Mouse (Mus musculus) cerebellum, postnatal 10 days (tissue): ENCODE results near the gene Tmed9.
A peak's percentile ranks its signal among the peaks of the same experiment; 100 is the strongest.
"Not testable (repeated sequence)": the region's sequence is repeated elsewhere in the genome, so short reads cannot be mapped to it uniquely, and the experiment has no call there.

Experiments used
- DNase-seq, 2 experiments: peaks; one replicate each; pipeline ENCODE4 v3.0.0; 2021; ENCODE audit warnings: mixed read lengths in 2 of 2

Gene Tmed9

GRCm38 (mm10) chr13:55611996-55612395 lies 38.5 kb downstream of the Tmed9 start:
- DNase-seq, result no peak

GRCm38 (mm10) chr13:55613471-55613870 lies 39.9 kb downstream of the Tmed9 start:
- no peak for DNase-seq

- no peak for DNase-seq
Observed at GRCm38 (mm10) chr13:55619328-55619727, 45.8 kb downstream of the Tmed9 start.

- DNase-seq, result no peak
Observed at GRCm38 (mm10) chr13:55620275-55620674, 46.7 kb downstream of the Tmed9 start.

- DNase-seq, result not testable (repeated sequence)
Observed at GRCm38 (mm10) chr13:55622156-55622648, 48.7 kb downstream of the Tmed9 start.

GRCm38 (mm10) chr13:55622649-55623541 lies 49.4 kb downstream of the Tmed9 start, which contains the start of gene Caml:
Caml (plus strand) TSS chr13:55623005.
- DNase-seq, result peak; percentile 90 to 93

- DNase-seq, result peak; percentile 96 to 97
Observed at GRCm38 (mm10) chr13:55634639-55635127, 61.2 kb downstream of the Tmed9 start, which contains the start of gene Ddx46. Ddx46 (plus strand) TSS chr13:55635027.

GRCm38 (mm10) chr13:55635146-55635571 lies 61.6 kb downstream of the Tmed9 start:
- no peak for DNase-seq

- DNase-seq, result no peak
Observed at GRCm38 (mm10) chr13:55636185-55636983, 62.9 kb downstream of the Tmed9 start.

GRCm38 (mm10) chr13:55640480-55640879 lies 66.9 kb downstream of the Tmed9 start:
- DNase-seq, result peak; percentile 83 to 88

- peak; percentile 20 for DNase-seq
Observed at GRCm38 (mm10) chr13:55644525-55644924, 71.0 kb downstream of the Tmed9 start.
